Mouse (Mus musculus) ES-CJ7 (cell line): ENCODE results near the gene Proca1.
"Not testable (repeated sequence)": the region's sequence is repeated elsewhere in the genome, so short reads cannot be mapped to it uniquely, and the experiment has no call there.

Source experiments
- DNase-seq: peaks from one replicate; pipeline ENCODE4 v3.0.0; 2011; ENCODE audit warnings: low read depth, low spot score

The Proca1 gene

GRCm38 (mm10) chr11:78181830-78182357 is 11.3 kb upstream of the Proca1 start:
- no peak for DNase-seq

GRCm38 (mm10) chr11:78182450-78182849 is 10.7 kb upstream of the Proca1 start:
- no peak for DNase-seq

- peak; percentile 98 for DNase-seq
These were observed 10.0 kb upstream of the Proca1 start, which contains the start of gene Rpl23a for GRCm38 (mm10) chr11:78182961-78183844. Rpl23a (minus strand) TSS chr11:78183584.

- peak; percentile 37 for DNase-seq
These were observed 9.2 kb upstream of the Proca1 start for GRCm38 (mm10) chr11:78183884-78184514.

GRCm38 (mm10) chr11:78184702-78185101 is 8.5 kb upstream of the Proca1 start:
- DNase-seq = not testable (repeated sequence)

- DNase-seq = peak; percentile 76
These were observed 4.6 kb upstream of the Proca1 start, which contains the start of gene Rab34 for GRCm38 (mm10) chr11:78188331-78189233. Rab34 (plus strand) TSS chr11:78188430.

GRCm38 (mm10) chr11:78189234-78190040 is 3.8 kb upstream of the Proca1 start:
- peak; percentile 92 for DNase-seq

- DNase-seq = no peak
These were observed 3.2 kb upstream of the Proca1 start for GRCm38 (mm10) chr11:78190041-78190440.

- DNase-seq = peak; percentile 91
These were observed 1.4 kb downstream of the Proca1 start for GRCm38 (mm10) chr11:78194411-78195100.

- peak; percentile 38 for DNase-seq
These were observed 2.1 kb downstream of the Proca1 start for GRCm38 (mm10) chr11:78195101-78195863.

- DNase-seq = no peak
These were observed 9.2 kb downstream of the Proca1 start for GRCm38 (mm10) chr11:78202372-78202771.

GRCm38 (mm10) chr11:78204287-78204686 is 11.1 kb downstream of the Proca1 start:
- no peak for DNase-seq

GRCm38 (mm10) chr11:78205361-78206206 is 12.4 kb downstream of the Proca1 start:
- DNase-seq = no peak

GRCm38 (mm10) chr11:78207190-78207589 is 14.0 kb downstream of the Proca1 start:
- DNase-seq = no peak

- DNase-seq = no peak
These were observed 16.7 kb downstream of the Proca1 start for GRCm38 (mm10) chr11:78209886-78210285.

GRCm38 (mm10) chr11:78210615-78211014 is 17.4 kb downstream of the Proca1 start:
- no peak for DNase-seq

GRCm38 (mm10) chr11:78211513-78211912 is 18.3 kb downstream of the Proca1 start:
- no peak for DNase-seq
